Mouse (Mus musculus) olfactory bulb, adult 2 months (tissue): ENCODE measurements around the gene Zbtb1. TPM values are rescaled to one million over a fixed set of nuclear protein-coding genes. Genes with fewer than 3 reads are reported as not detected.

Source experiments
- H3K27ac ChIP-seq: fragments of 200-500 bp; 2 replicates; pipeline ENCODE4 v1.5.1; 2012; ENCODE audit warnings: low read depth, low read length; ENCODE audit not compliant: insufficient read depth
- H3K4me1 ChIP-seq: fragments of 200-500 bp; 2 replicates; pipeline ENCODE4 v1.6.1; 2012; ENCODE audit warnings: low read length; ENCODE audit not compliant: control insufficient read depth, insufficient read depth
- H3K4me3 ChIP-seq: fragments of 200-500 bp; 2 replicates; pipeline ENCODE4 v1.5.1; 2012; ENCODE audit warnings: mild to moderate bottlenecking, low read depth, low read length, moderate library complexity; ENCODE audit not compliant: insufficient read depth
- CTCF ChIP-seq: fragments of 200-500 bp; IDR thresholded peaks from 2 replicates; pipeline ENCODE4 v1.5.1; 2012; ENCODE audit warnings: low read depth, mild to moderate bottlenecking, low read length, moderate library complexity; ENCODE audit not compliant: insufficient read depth
- POLR2A ChIP-seq: fragments of 200-500 bp; IDR thresholded peaks from 2 replicates; pipeline ENCODE4 v1.6.1; 2012; ENCODE audit warnings: mild to moderate bottlenecking, low read depth, low read length, moderate library complexity; ENCODE audit not compliant: insufficient read depth
- WGBS: fragments of 180-500 bp; shearing (Covaris S2); methylation state at CpG from one replicate; pipeline ENCODE4 v1.1.7; 2018; 5-methylcytosine and 5-hydroxymethylcytosine counted together
- polyA plus RNA-seq: library from polyadenylated mRNA; stranded (reverse); fragments of >200 nt; gene quantifications from 2 replicates; pipeline ENCODE4 v1.2.4, GENCODE M21; 2012; ENCODE audit warnings: low replicate concordance; ENCODE audit not compliant: missing spikeins, insufficient read depth, insufficient read length

Gene Zbtb1
- polyA plus RNA-seq, 1 experiment = not detected

- H3K27ac ChIP-seq = no peak overlapping the region
- no peak overlapping the region for H3K4me3 ChIP-seq
- TF ChIP-seq POLR2A (no peak), CTCF (no peak)
- 2% methylated on average over 4 of the region's 4 CpGs for WGBS
- no peaks in the 10 kb centered on the region for H3K4me1 ChIP-seq
These were observed 29.0 kb upstream of the Zbtb1 start for GRCm38 (mm10) chr12:76341080-76341479.

- TF ChIP-seq POLR2A = no peak
- TF ChIP-seq CTCF = no peak
- Histone ChIP-seq H3K4me1 (no peaks in the 10 kb centered on the region), H3K4me3 (no peak overlapping the region), H3K27ac (no peak overlapping the region)
- WGBS = 70% methylated on average over 6 of the region's 6 CpGs
These were observed 24.2 kb upstream of the Zbtb1 start for GRCm38 (mm10) chr12:76345759-76346455.

- WGBS = 79% methylated on average over 8 of the region's 8 CpGs
- H3K4me1 ChIP-seq = no peaks in the 10 kb centered on the region
- no peak for TF ChIP-seq CTCF
- TF ChIP-seq POLR2A = no peak
- H3K4me3 ChIP-seq = no peak overlapping the region
- no peak overlapping the region for H3K27ac ChIP-seq
These were observed 20.3 kb upstream of the Zbtb1 start for GRCm38 (mm10) chr12:76349680-76350220.

GRCm38 (mm10) chr12:76360868-76361267 is 9.2 kb upstream of the Zbtb1 start:
- no peak for TF ChIP-seq POLR2A
- TF ChIP-seq CTCF = no peak
- WGBS = 84% methylated on average over 1 of the region's 1 CpGs
- no peak overlapping the region for H3K4me3 ChIP-seq
- H3K27ac ChIP-seq = no peak overlapping the region
- H3K4me1 ChIP-seq = no peaks in the 10 kb centered on the region

- TF ChIP-seq POLR2A (no peak), CTCF (no peak)
- Histone ChIP-seq H3K4me3 (no peak overlapping the region), H3K27ac (no peak overlapping the region), H3K4me1 (no peaks in the 10 kb centered on the region)
- 63% methylated on average over 9 of the region's 9 CpGs for WGBS
These were observed 8.4 kb upstream of the Zbtb1 start for GRCm38 (mm10) chr12:76361405-76362302.

- WGBS = 85% methylated on average over 9 of the region's 9 CpGs
- H3K4me3 ChIP-seq = no peak overlapping the region
- no peak overlapping the region for H3K27ac ChIP-seq
- TF ChIP-seq CTCF (no peak), POLR2A (no peak)
- H3K4me1 ChIP-seq = no peaks in the 10 kb centered on the region
These were observed 7.8 kb upstream of the Zbtb1 start for GRCm38 (mm10) chr12:76362303-76362676.

GRCm38 (mm10) chr12:76366276-76366675 is 3.8 kb upstream of the Zbtb1 start:
- WGBS = 72% methylated on average over 3 of the region's 3 CpGs
- TF ChIP-seq CTCF (no peak), POLR2A (no peak)

GRCm38 (mm10) chr12:76367096-76367995 is 2.7 kb upstream of the Zbtb1 start:
- 36% methylated on average over 14 of the region's 14 CpGs for WGBS
- H3K4me3 ChIP-seq = peak overlapping the region; percentile 10; the same call in 1 of the 2 replicates
- no peak overlapping the region for H3K27ac ChIP-seq
- TF ChIP-seq CTCF = no peak
- no peak for TF ChIP-seq POLR2A
- peaks cover 6% of the 10 kb centered on the region for H3K4me1 ChIP-seq

More at GRCm38 (mm10) chr12:76366276-76366675, 3.8 kb upstream of the Zbtb1 start:
- Histone ChIP-seq H3K27ac (no peak overlapping the region), H3K4me1 (peaks cover 4% of the 10 kb centered on the region), H3K4me3 (no peak overlapping the region)
